Mouse (Mus musculus) stomach, postnatal 0 days (tissue): ENCODE results near the gene Btbd16. TPM values are rescaled to one million over a fixed set of nuclear protein-coding genes. Genes with fewer than 3 reads are reported as not detected.

ENCODE experiments used
- ATAC-seq: fragments of 200-750 bp; cut with Nextera tagmentation; 2 replicates; pipeline ENCODE4 v1.8.0; 2017; ENCODE audit not compliant: low FRiP score, low TSS enrichment
- DNase-seq: peaks from one replicate; pipeline ENCODE4 v3.0.0-alpha.2; 2016; ENCODE audit warnings: low spot score
- H3K27ac ChIP-seq: fragments of 300-500 bp; sonication (generic); replicated peaks from 2 replicates; pipeline ENCODE4 v1.5.1; 2014; ENCODE audit warnings: mild to moderate bottlenecking, control low read depth
- H3K27me3 ChIP-seq: fragments of 300-500 bp; sonication (generic); 2 replicates; pipeline ENCODE4 v1.6.1; 2014; ENCODE audit warnings: low read length; ENCODE audit not compliant: control insufficient read depth, insufficient read depth
- H3K36me3 ChIP-seq: fragments of 300-500 bp; sonication (generic); 2 replicates; pipeline ENCODE4 v1.6.1; 2014; ENCODE audit warnings: low read length, mixed read lengths; ENCODE audit not compliant: control insufficient read depth, insufficient read depth
- H3K4me1 ChIP-seq: fragments of 300-500 bp; sonication (generic); replicated peaks from 2 replicates; pipeline ENCODE4 v1.6.1; 2014; ENCODE audit warnings: antibody characterized with exemption; ENCODE audit not compliant: control insufficient read depth, insufficient read depth
- H3K4me2 ChIP-seq: fragments of 300-500 bp; sonication (generic); replicated peaks from 2 replicates; pipeline ENCODE4 v1.6.1; 2014; ENCODE audit warnings: low read depth, mild to moderate bottlenecking, control low read depth, moderate library complexity
- H3K4me3 ChIP-seq: fragments of 300-500 bp; sonication (generic); 2 replicates; pipeline ENCODE4 v1.5.1; 2014; ENCODE audit warnings: low read depth, low read length, control low read depth
- H3K9ac ChIP-seq: fragments of 300-500 bp; sonication (generic); 2 replicates; pipeline ENCODE4 v1.6.1; 2014; ENCODE audit warnings: mild to moderate bottlenecking, low read length, control low read depth, mixed read lengths
- H3K9me3 ChIP-seq: fragments of 300-500 bp; sonication (generic); 2 replicates; pipeline ENCODE4 v1.6.1; 2016; ENCODE audit warnings: low read length; ENCODE audit not compliant: control insufficient read depth
- CTCF ChIP-seq: IDR thresholded peaks from 2 replicates; pipeline ENCODE4 v1.5.1; 2016; ENCODE audit warnings: antibody characterized with exemption, low read depth, mild to moderate bottlenecking, moderate library complexity
- EP300 ChIP-seq: optimal IDR thresholded peaks from 2 replicates; pipeline ENCODE3; 2016; ENCODE audit warnings: antibody characterized with exemption
- WGBS: fragments of 180-500 bp; shearing (Covaris S2); extraction: QIAGEN DNeasy Blood & Tissue Kit; methylation state at CpG from one replicate; pipeline ENCODE4 v1.1.7; 2014; 5-methylcytosine and 5-hydroxymethylcytosine counted together
- polyA plus RNA-seq: library from polyadenylated mRNA; unstranded; fragments of >200 nt; fragmentation: Nextera tagmentation; extraction: Ambion mirVana; gene quantifications from 2 replicates; pipeline ENCODE4 v1.2.1, GENCODE M21; 2015

The Btbd16 gene
- polyA plus RNA-seq, 1 experiment from 2014 or later, result 0.05 TPM

DNA sequence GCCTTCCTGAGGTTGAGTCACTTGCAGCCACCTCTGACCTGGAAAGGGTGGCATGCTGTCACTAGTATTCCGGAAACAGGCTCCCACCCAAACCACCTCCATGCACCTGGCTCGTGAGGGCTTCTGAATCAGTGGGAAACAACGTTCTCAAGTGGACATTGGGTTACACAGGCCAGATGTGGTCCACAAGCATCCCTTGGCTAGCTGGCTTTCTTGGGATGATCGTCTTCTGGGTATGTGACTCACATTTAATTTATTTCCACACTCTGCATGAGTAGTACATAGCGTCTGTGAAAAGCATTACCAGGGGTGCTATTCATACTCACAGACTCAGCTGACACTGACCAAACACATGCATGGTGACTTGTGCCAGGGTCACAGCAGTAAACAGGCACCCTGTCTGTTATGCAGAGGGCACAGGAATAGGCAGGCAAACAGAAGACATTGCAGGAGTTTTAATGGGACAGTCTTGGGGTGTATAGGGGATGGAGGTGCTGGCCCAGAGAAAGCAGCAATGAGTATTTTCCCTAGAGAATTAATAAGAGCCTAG is 8.7 kb downstream of the Btbd16 start:
- Histone ChIP-seq H3K9me3 (no peaks in the 10 kb centered on the region), H3K4me2 (no peak overlapping the region), H3K36me3 (no peaks in the 10 kb centered on the region), H3K4me1 (no peaks in the 10 kb centered on the region), H3K27ac (no peak overlapping the region), H3K9ac (no peak overlapping the region), H3K4me3 (no peak overlapping the region), H3K27me3 (no peaks in the 10 kb centered on the region)
- WGBS, result 56% methylated on average over 5 of the region's 5 CpGs
- DNase-seq (no peak), ATAC-seq (no peak)
- TF ChIP-seq EP300, result no peak
- TF ChIP-seq CTCF, result no peak

DNA sequence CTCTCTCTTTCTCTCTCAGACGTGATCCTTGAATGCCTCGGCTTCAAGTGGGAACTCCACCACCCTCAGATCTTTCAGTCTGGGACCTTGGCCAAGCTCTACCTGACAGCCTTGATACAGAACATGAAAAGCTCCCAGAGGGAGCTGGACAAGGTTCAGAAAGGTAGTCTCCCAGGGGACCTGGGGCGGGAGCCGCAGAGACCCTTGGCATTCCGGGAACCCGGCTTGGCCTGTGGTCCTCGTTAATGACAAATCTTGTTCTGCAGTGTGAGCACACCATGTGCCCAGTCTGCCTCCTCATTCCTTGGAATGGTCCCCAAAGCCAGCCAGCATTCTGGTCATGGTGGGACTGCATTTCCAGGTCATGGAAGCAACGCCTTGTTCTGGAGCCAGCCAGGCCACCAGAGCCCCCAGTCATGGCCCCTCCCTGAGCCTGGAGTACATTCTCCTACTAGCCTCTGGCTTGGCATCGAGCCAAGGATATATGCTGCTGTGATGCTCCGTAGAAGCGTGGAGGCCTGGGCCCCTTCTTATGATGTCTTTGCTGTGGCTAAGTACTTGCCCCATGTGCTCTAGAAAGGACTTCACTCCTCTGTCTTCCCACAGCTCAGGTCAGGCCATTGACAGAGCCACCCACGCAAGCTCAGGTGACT is 12.2 kb downstream of the Btbd16 start:
- Histone ChIP-seq H3K9me3 (no peaks in the 10 kb centered on the region), H3K4me2 (no peak overlapping the region), H3K36me3 (no peaks in the 10 kb centered on the region), H3K4me3 (no peak overlapping the region), H3K27ac (no peak overlapping the region), H3K4me1 (no peaks in the 10 kb centered on the region), H3K9ac (no peak overlapping the region), H3K27me3 (no peaks in the 10 kb centered on the region)
- no peak for TF ChIP-seq EP300
- TF ChIP-seq CTCF, result no peak
- no peak for DNase-seq
- WGBS, result 58% methylated on average over 12 of the region's 12 CpGs
- ATAC-seq, result no peak

- Histone ChIP-seq H3K9me3 (no peaks in the 10 kb centered on the region), H3K9ac (no peak overlapping the region), H3K27ac (no peak overlapping the region), H3K27me3 (no peaks in the 10 kb centered on the region), H3K4me2 (no peak overlapping the region), H3K4me1 (no peaks in the 10 kb centered on the region), H3K4me3 (no peak overlapping the region), H3K36me3 (no peaks in the 10 kb centered on the region)
- ATAC-seq (no peak), DNase-seq (no peak)
- WGBS, result 66% methylated on average over 5 of the region's 5 CpGs
- no peak for TF ChIP-seq EP300
These were observed 12.8 kb downstream of the Btbd16 start for GRCm38 (mm10) chr7:130786708-130787107.

DNA sequence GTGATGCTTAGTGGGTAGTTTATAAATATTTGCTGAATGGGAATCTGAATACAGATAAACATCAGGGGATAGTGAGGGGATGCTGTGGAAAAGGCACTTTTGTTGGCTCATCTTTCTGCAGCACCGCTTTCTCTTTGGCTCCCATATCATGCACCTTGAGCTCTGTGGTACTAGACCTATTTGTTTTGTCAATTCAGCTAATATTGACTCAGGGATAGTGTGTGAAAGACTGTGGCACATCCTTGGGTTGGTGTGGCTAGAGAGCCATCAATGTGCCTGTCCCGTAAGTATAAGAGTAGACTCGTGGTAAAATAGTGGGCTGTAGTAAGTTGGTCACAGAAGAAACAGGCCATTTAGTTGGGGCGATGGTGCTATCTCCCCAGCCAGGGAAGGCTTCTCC is 13.7 kb downstream of the Btbd16 start:
- H3K4me1 ChIP-seq, result no peaks in the 10 kb centered on the region
- H3K9me3 ChIP-seq, result no peaks in the 10 kb centered on the region
- H3K9ac ChIP-seq, result no peak overlapping the region
- H3K27ac ChIP-seq, result no peak overlapping the region
- no peak overlapping the region for H3K4me2 ChIP-seq
- WGBS, result 75% methylated on average over 4 of the region's 4 CpGs
- TF ChIP-seq EP300 (no peak), CTCF (no peak)
- no peak for ATAC-seq
- DNase-seq, result no peak
- no peaks in the 10 kb centered on the region for H3K27me3 ChIP-seq
- no peaks in the 10 kb centered on the region for H3K36me3 ChIP-seq
- H3K4me3 ChIP-seq, result no peak overlapping the region

GRCm38 (mm10) chr7:130788950-130789349 is 15.1 kb downstream of the Btbd16 start:
- no peak overlapping the region for H3K4me3 ChIP-seq
- no peak for ATAC-seq
- H3K9ac ChIP-seq, result no peak overlapping the region
- H3K36me3 ChIP-seq, result no peaks in the 10 kb centered on the region
- no peak for TF ChIP-seq EP300
- TF ChIP-seq CTCF, result no peak
- no peak overlapping the region for H3K27ac ChIP-seq
- WGBS, result 84% methylated on average over 3 of the region's 3 CpGs
- H3K9me3 ChIP-seq, result no peaks in the 10 kb centered on the region
- H3K4me1 ChIP-seq, result no peaks in the 10 kb centered on the region
- H3K4me2 ChIP-seq, result no peak overlapping the region
- no peaks in the 10 kb centered on the region for H3K27me3 ChIP-seq
- DNase-seq, result no peak

DNA sequence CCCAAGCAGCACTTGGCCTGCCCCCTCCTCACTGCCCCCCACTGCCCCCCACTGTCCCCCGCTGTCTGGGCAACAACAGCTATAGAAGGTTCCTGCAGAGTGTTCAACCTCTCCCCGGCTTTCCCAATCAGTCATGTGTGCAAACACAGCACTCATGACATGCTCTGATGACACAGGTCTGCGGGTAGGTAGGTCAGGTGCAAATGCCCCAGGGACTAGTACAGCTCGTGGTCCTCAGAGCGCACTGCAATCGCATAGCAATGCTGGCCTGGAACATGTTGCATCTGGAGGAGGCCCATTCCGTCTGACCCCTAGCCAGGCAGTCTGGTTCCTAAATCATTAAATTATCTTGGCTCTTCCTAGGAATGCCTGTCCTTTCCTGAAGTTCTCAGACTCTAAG is 15.6 kb downstream of the Btbd16 start:
- ATAC-seq (no peak), DNase-seq (no peak)
- Histone ChIP-seq H3K27me3 (no peaks in the 10 kb centered on the region), H3K4me1 (no peaks in the 10 kb centered on the region), H3K27ac (no peak overlapping the region), H3K36me3 (no peaks in the 10 kb centered on the region), H3K4me2 (no peak overlapping the region), H3K9me3 (no peaks in the 10 kb centered on the region), H3K4me3 (no peak overlapping the region), H3K9ac (no peak overlapping the region)
- 73% methylated on average over 7 of the region's 7 CpGs for WGBS
- no peak for TF ChIP-seq EP300
- TF ChIP-seq CTCF, result no peak
